Mouse (Mus musculus): ENCODE results near the gene Spag7. TPM values are rescaled to one million over a fixed set of nuclear protein-coding genes. Genes with fewer than 3 reads are reported as not detected.
A peak's percentile ranks its signal among the peaks of the same experiment; 100 is the strongest.

Spag7 gene
- polyA plus RNA-seq, 1 experiment from 2014 or later: 161 TPM

DNA sequence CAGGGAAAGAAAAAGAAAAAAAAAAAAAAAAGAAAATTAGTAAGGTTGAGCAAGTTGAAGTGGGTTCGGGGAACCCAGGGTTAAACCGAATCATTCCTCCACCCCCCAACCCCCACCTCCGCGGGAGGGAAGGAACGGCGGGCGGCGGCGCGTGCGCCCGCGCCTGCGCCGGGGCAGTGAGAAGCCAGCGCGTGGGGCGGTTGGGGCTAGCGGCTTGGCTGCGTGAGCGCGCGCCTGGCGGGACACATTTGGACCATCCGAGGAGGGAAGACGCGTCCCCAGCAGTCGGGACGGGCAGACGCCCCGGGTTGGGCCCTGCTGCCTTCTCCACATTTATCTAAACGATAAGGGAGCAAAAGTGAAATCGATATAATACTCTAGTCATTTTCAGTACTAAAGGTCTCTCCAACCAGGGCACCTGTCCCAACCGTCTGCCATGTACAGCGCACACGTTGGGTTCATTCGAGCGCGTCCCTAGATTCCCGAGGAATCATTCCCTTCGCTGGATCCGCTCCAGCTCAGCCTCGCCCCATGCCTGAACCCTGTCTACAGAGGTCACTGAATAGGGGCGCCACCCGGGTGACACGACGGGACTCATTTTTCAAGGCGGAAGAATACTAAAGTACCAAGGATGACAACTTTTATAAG is 14.2 kb downstream of the Spag7 start:
- H3K27me3 ChIP-seq (replicated peaks; ENCODE audit: control insufficient read depth, insufficient read depth, low read length): no peaks in the 10 kb centered on the region
- H3K4me1 ChIP-seq (ENCODE audit: control insufficient read depth, insufficient read depth, low read depth, low read length): peaks cover 27% of the 10 kb centered on the region
- peaks cover 11% of the 10 kb centered on the region for H3K36me3 ChIP-seq (ENCODE audit: control insufficient read depth, insufficient read depth, low read length)
- no peaks in the 10 kb centered on the region for H3K9me3 ChIP-seq (ENCODE audit: control insufficient read depth, low read length)
- peak; percentile 57 for ATAC-seq
- peak overlapping the region; percentile 99 for H3K9ac ChIP-seq (ENCODE audit: low read depth, low read length)
- H3K4me2 ChIP-seq (ENCODE audit: low read length): peak overlapping the region; percentile 64
- 0% methylated on average over 46 of the region's 48 CpGs for WGBS
- peak overlapping the region; percentile 100 for H3K4me3 ChIP-seq (ENCODE audit: low read length)
- peak overlapping the region; percentile 98 for H3K27ac ChIP-seq (ENCODE audit: low read depth, low read length)

GRCm38 (mm10) chr11:70654198-70654922 is 14.9 kb downstream of the Spag7 start, which contains the start of gene Pfn1:
Gene Pfn1, minus strand, starts transcription at chr11:70654644.
- Histone ChIP-seq H3K9me3 (ENCODE audit: control insufficient read depth, low read length) (no peaks in the 10 kb centered on the region), H3K27ac (ENCODE audit: low read depth, low read length) (peak within 1 kb of the TSS; percentile 98), H3K4me2 (ENCODE audit: low read length) (peak within 1 kb of the TSS; percentile 64), H3K36me3 (ENCODE audit: control insufficient read depth, insufficient read depth, low read length) (peaks cover 18% of the 10 kb centered on the region), H3K27me3 (replicated peaks; ENCODE audit: control insufficient read depth, insufficient read depth, low read length) (no peaks in the 10 kb centered on the region), H3K4me3 (ENCODE audit: low read length) (peak within 1 kb of the TSS; percentile 100), H3K9ac (ENCODE audit: low read depth, low read length) (peak within 1 kb of the TSS; percentile 99), H3K4me1 (ENCODE audit: control insufficient read depth, insufficient read depth, low read depth, low read length) (peaks cover 27% of the 10 kb centered on the region)
- under 1% methylated on average over 48 of the region's 61 CpGs for WGBS
- peak; percentile 41 for ATAC-seq

GRCm38 (mm10) chr11:70653345-70654197 is 15.6 kb downstream of the Spag7 start:
- ATAC-seq: peak; percentile 70
- Histone ChIP-seq H3K4me2 (ENCODE audit: low read length) (peak overlapping the region; percentile 64), H3K4me3 (ENCODE audit: low read length) (peak overlapping the region; percentile 100), H3K4me1 (ENCODE audit: control insufficient read depth, insufficient read depth, low read depth, low read length) (peaks cover 31% of the 10 kb centered on the region), H3K27ac (ENCODE audit: low read depth, low read length) (peak overlapping the region; percentile 98), H3K9ac (ENCODE audit: low read depth, low read length) (peak overlapping the region; percentile 99), H3K9me3 (ENCODE audit: control insufficient read depth, low read length) (no peaks in the 10 kb centered on the region), H3K36me3 (ENCODE audit: control insufficient read depth, insufficient read depth, low read length) (peaks cover 20% of the 10 kb centered on the region), H3K27me3 (replicated peaks; ENCODE audit: control insufficient read depth, insufficient read depth, low read length) (no peaks in the 10 kb centered on the region)
- 0% methylated on average over 49 of the region's 63 CpGs for WGBS

DNA sequence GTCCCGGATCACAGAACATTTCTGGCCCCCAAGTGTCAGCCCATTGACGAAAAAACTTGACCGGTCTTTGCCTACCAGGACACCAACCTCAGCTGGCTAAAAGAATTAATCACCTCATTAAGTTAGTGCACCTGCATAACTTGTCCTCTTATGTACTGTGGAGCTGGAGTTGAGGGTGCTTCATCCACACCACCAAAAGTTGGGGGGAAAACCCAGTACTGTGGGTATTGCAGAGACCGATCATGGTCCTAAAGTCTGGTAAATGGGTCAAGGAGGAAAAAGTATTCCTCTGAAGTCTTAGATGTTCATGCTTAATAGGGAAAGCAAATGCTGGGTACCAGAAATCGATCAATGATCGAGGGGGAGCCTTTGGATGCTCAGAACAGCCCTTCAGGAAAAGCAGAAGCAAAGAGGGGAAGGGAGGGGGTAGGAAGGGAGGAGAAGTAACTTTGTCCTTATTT is 16.3 kb downstream of the Spag7 start:
- ATAC-seq: no peak
- H3K27ac ChIP-seq (ENCODE audit: low read depth, low read length): peak overlapping the region; percentile 98
- H3K4me1 ChIP-seq (ENCODE audit: control insufficient read depth, insufficient read depth, low read depth, low read length): peaks cover 37% of the 10 kb centered on the region

DNA sequence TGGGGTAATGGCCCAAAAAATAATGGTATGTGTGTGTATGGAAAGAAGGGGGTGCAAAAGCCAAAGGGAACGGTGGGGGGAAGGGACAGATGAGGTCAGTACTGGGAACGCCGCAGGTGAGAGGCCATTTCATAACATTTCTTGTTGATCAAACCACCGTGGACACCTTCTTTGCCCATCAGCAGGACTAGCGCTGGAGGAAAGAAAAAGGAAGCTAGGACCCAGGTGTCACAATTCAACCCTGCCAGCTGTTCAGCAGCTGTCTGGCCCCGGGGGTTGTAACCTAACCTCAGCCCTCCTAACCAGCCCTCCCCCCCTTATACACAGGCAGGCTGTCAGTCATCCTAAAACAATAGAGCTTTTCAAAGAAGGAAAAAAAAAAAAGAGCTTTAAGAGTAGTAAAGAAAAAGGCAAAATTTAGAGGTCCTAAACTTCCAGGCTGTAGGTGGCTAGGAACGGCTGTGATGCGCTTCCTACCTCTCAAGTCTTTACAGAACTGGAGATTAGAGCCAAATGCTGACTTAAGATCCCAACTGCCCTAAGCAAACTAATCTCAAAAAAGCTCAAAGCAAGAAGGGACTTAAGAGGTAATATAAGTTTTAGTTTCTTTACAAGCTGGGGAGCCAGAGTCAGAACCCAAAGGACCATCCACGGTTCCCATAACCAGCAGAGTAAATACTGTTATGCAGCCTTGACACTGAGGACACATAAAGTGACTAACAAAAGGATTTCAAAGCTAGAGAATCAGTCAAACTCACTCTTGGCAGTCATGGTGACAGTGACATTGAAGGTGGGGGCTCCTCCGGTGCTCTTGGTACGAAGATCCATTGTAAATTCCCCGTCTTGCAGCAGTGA is 17.0 kb downstream of the Spag7 start:
- no peak overlapping the region; the same call in 1 of the 2 replicates for H3K27ac ChIP-seq (ENCODE audit: low read depth, low read length)

More for the DNA sequence above, 16.3 kb downstream of the Spag7 start:
- H3K9me3 ChIP-seq (ENCODE audit: control insufficient read depth, low read length): no peaks in the 10 kb centered on the region
- H3K36me3 ChIP-seq (ENCODE audit: control insufficient read depth, insufficient read depth, low read length): peaks cover 20% of the 10 kb centered on the region
- peak overlapping the region; percentile 99 for H3K9ac ChIP-seq (ENCODE audit: low read depth, low read length)
- peak overlapping the region; percentile 100 for H3K4me3 ChIP-seq (ENCODE audit: low read length)
- WGBS: 65% methylated on average over 6 of the region's 6 CpGs
- no peaks in the 10 kb centered on the region for H3K27me3 ChIP-seq (replicated peaks; ENCODE audit: control insufficient read depth, insufficient read depth, low read length)
- peak overlapping the region; percentile 64 for H3K4me2 ChIP-seq (ENCODE audit: low read length)

GRCm38 (mm10) chr11:70651391-70651790 is 17.8 kb downstream of the Spag7 start:
- H3K4me1 ChIP-seq (ENCODE audit: control insufficient read depth, insufficient read depth, low read depth, low read length): peaks cover 37% of the 10 kb centered on the region

More for the DNA sequence above, 17.0 kb downstream of the Spag7 start:
- no peak for ATAC-seq
- H3K4me1 ChIP-seq (ENCODE audit: control insufficient read depth, insufficient read depth, low read depth, low read length): peaks cover 40% of the 10 kb centered on the region
- peak overlapping the region; percentile 64 for H3K4me2 ChIP-seq (ENCODE audit: low read length)
- no peaks in the 10 kb centered on the region for H3K27me3 ChIP-seq (replicated peaks; ENCODE audit: control insufficient read depth, insufficient read depth, low read length)
- H3K9me3 ChIP-seq (ENCODE audit: control insufficient read depth, low read length): no peaks in the 10 kb centered on the region
- H3K36me3 ChIP-seq (ENCODE audit: control insufficient read depth, insufficient read depth, low read length): peaks cover 20% of the 10 kb centered on the region
- H3K4me3 ChIP-seq (ENCODE audit: low read length): peak overlapping the region; percentile 100
- 72% methylated on average over 12 of the region's 12 CpGs for WGBS
- H3K9ac ChIP-seq (ENCODE audit: low read depth, low read length): no peak overlapping the region; the same call in 1 of the 2 replicates

GRCm38 (mm10) chr11:70650322-70651175 is 18.7 kb downstream of the Spag7 start:
- WGBS: 77% methylated on average over 12 of the region's 12 CpGs
- H3K9ac ChIP-seq (ENCODE audit: low read depth, low read length): no peak overlapping the region
- peaks cover 37% of the 10 kb centered on the region for H3K4me1 ChIP-seq (ENCODE audit: control insufficient read depth, insufficient read depth, low read depth, low read length)

More at GRCm38 (mm10) chr11:70651391-70651790, 17.8 kb downstream of the Spag7 start:
- 85% methylated on average over 2 of the region's 2 CpGs for WGBS
- no peak overlapping the region for H3K4me3 ChIP-seq (ENCODE audit: low read length)
- H3K36me3 ChIP-seq (ENCODE audit: control insufficient read depth, insufficient read depth, low read length): peaks cover 20% of the 10 kb centered on the region
- H3K4me2 ChIP-seq (ENCODE audit: low read length): no peak overlapping the region
- no peaks in the 10 kb centered on the region for H3K27me3 ChIP-seq (replicated peaks; ENCODE audit: control insufficient read depth, insufficient read depth, low read length)
- no peaks in the 10 kb centered on the region for H3K9me3 ChIP-seq (ENCODE audit: control insufficient read depth, low read length)
- H3K27ac ChIP-seq (ENCODE audit: low read depth, low read length): no peak overlapping the region
- H3K9ac ChIP-seq (ENCODE audit: low read depth, low read length): no peak overlapping the region
- no peak for ATAC-seq

More at GRCm38 (mm10) chr11:70650322-70651175, 18.7 kb downstream of the Spag7 start:
- no peak overlapping the region for H3K4me2 ChIP-seq (ENCODE audit: low read length)
- no peaks in the 10 kb centered on the region for H3K9me3 ChIP-seq (ENCODE audit: control insufficient read depth, low read length)
- H3K27ac ChIP-seq (ENCODE audit: low read depth, low read length): no peak overlapping the region
- ATAC-seq: no peak
- peaks cover 20% of the 10 kb centered on the region for H3K36me3 ChIP-seq (ENCODE audit: control insufficient read depth, insufficient read depth, low read length)
- H3K27me3 ChIP-seq (replicated peaks; ENCODE audit: control insufficient read depth, insufficient read depth, low read length): no peaks in the 10 kb centered on the region
- H3K4me3 ChIP-seq (ENCODE audit: low read length): no peak overlapping the region

Data from hindbrain, embryonic 16.5 days (tissue).